Mouse (Mus musculus): Measurements from ENCODE around the gene Fbxl13.

Fbxl13 gene

GRCm38 (mm10) chr5:21578136-21578535 lies 67.3 kb downstream of the Fbxl13 start:
- in situ Hi-C loops (cut with MboI, MseI) = no loop called here

GRCm38 (mm10) chr5:21575210-21575550 lies 70.3 kb downstream of the Fbxl13 start:
- in situ Hi-C loops (cut with MboI, MseI) = no loop called here

GRCm38 (mm10) chr5:21574386-21575209 lies 70.8 kb downstream of the Fbxl13 start:
- in situ Hi-C loops (cut with MboI, MseI) = no loop called here

- in situ Hi-C loops (cut with MboI, MseI) = no loop called here
Measured at GRCm38 (mm10) chr5:21572764-21573416, 72.5 kb downstream of the Fbxl13 start.

- in situ Hi-C loops (cut with MboI, MseI) = loop anchor here (5.0 kb wide), 1 partner anchor 55 kb away; no protein-coding TSS in a partner anchor
Measured at GRCm38 (mm10) chr5:21567784-21568183, 77.7 kb downstream of the Fbxl13 start.

GRCm38 (mm10) chr5:21565392-21566065 lies 79.9 kb downstream of the Fbxl13 start:
- in situ Hi-C loops (cut with MboI, MseI) = loop anchor here (5.0 kb wide), 1 partner anchor 53 kb away; no protein-coding TSS in a partner anchor

GRCm38 (mm10) chr5:21563936-21564335 lies 81.5 kb downstream of the Fbxl13 start:
- in situ Hi-C loops (cut with MboI, MseI) = no loop called here

- in situ Hi-C loops (cut with MboI, MseI) = no loop called here
Measured at GRCm38 (mm10) chr5:21556502-21556901, 88.9 kb downstream of the Fbxl13 start.

GRCm38 (mm10) chr5:21554732-21555131 lies 90.7 kb downstream of the Fbxl13 start:
- in situ Hi-C loops (cut with MboI, MseI) = no loop called here

- in situ Hi-C loops (cut with MboI, MseI) = no loop called here
Measured at GRCm38 (mm10) chr5:21553685-21554084, 91.7 kb downstream of the Fbxl13 start.

- in situ Hi-C loops (cut with MboI, MseI) = loop anchor here (25.0 kb wide), 1 partner anchor 1560 kb away; no protein-coding TSS in a partner anchor
Measured at GRCm38 (mm10) chr5:21547005-21547404, 98.4 kb downstream of the Fbxl13 start.

GRCm38 (mm10) chr5:21545786-21546185 lies 99.6 kb downstream of the Fbxl13 start:
- in situ Hi-C loops (cut with MboI, MseI) = loop anchor here (25.0 kb wide), 1 partner anchor 1558 kb away; no protein-coding TSS in a partner anchor

GRCm38 (mm10) chr5:21545227-21545626 lies 100.2 kb downstream of the Fbxl13 start:
- in situ Hi-C loops (cut with MboI, MseI) = loop anchor here (25.0 kb wide), 1 partner anchor 1558 kb away; no protein-coding TSS in a partner anchor

GRCm38 (mm10) chr5:21544821-21545220 lies 100.6 kb downstream of the Fbxl13 start:
- in situ Hi-C loops (cut with MboI, MseI) = loop anchor here (25.0 kb wide), 1 partner anchor 1558 kb away; no protein-coding TSS in a partner anchor

- in situ Hi-C loops (cut with MboI, MseI) = loop anchor here (25.0 kb wide), 1 partner anchor 1556 kb away; no protein-coding TSS in a partner anchor
Measured at GRCm38 (mm10) chr5:21543409-21544201, 101.8 kb downstream of the Fbxl13 start, which contains the start of gene Lrrc17. Gene Lrrc17, plus strand, starts transcription at chr5:21543559.

- in situ Hi-C loops (cut with MboI, MseI) = loop anchor here (25.0 kb wide), 1 partner anchor 1555 kb away; no protein-coding TSS in a partner anchor
Measured at GRCm38 (mm10) chr5:21542226-21542625, 103.2 kb downstream of the Fbxl13 start.

GRCm38 (mm10) chr5:21532921-21533320 lies 112.5 kb downstream of the Fbxl13 start:
- in situ Hi-C loops (cut with MboI, MseI) = loop anchor here (25.0 kb wide), 1 partner anchor 1546 kb away; no protein-coding TSS in a partner anchor

- in situ Hi-C loops (cut with MboI, MseI) = loop anchor here (25.0 kb wide), 1 partner anchor 1545 kb away; no protein-coding TSS in a partner anchor
Measured at GRCm38 (mm10) chr5:21532126-21532525, 113.3 kb downstream of the Fbxl13 start.

- in situ Hi-C loops (cut with MboI, MseI) = loop anchor here (25.0 kb wide), 1 partner anchor 1542 kb away; no protein-coding TSS in a partner anchor
Measured at GRCm38 (mm10) chr5:21529110-21529720, 116.2 kb downstream of the Fbxl13 start.

All from T-helper 1 cell (primary cell).